Mouse (Mus musculus) erythroblast, embryonic 14.5 days (primary cell): ENCODE data around the gene Gps1.

Experiments used
- GATA1 ChIP-seq: IDR thresholded peaks from 2 replicates; pipeline ENCODE4 v1.6.1; 2012; ENCODE audit warnings: low read length, inconsistent platforms, mixed read lengths
- TAL1 ChIP-seq: IDR thresholded peaks from 3 replicates; pipeline ENCODE4 v1.6.1; 2012; ENCODE audit warnings: low read length, inconsistent platforms, mixed read lengths

- no peak for TF ChIP-seq TAL1
- TF ChIP-seq GATA1, result no peak
These were observed 8.2 kb upstream of the Gps1 start for GRCm38 (mm10) chr11:120775774-120776469.
